Mouse (Mus musculus) spleen, adult 2 months (tissue): ENCODE results near the gene Scp2. TPM values are rescaled to one million over a fixed set of nuclear protein-coding genes. Genes with fewer than 3 reads are reported as not detected.

Experiments used
- DNase-seq, 2 experiments: peaks; one replicate each; pipeline versions ENCODE4 v3.0.0 to v3.0.0-alpha.2; 2012 to 2021; ENCODE audit warnings: low spot score in 2 of 2, low read depth in 1 of 2
- H3K27ac ChIP-seq: fragments of 200-500 bp; 2 replicates; pipeline ENCODE4 v1.5.1; 2012; ENCODE audit warnings: low read length, inconsistent platforms; ENCODE audit not compliant: insufficient read depth
- H3K27me3 ChIP-seq: fragments of 200-500 bp; 2 replicates; pipeline ENCODE4 v1.6.1; 2012; ENCODE audit warnings: mild to moderate bottlenecking, moderate library complexity, low read length, inconsistent platforms; ENCODE audit not compliant: control insufficient read depth, insufficient read depth
- H3K36me3 ChIP-seq: fragments of 200-500 bp; 2 replicates; pipeline ENCODE4 v1.6.1; 2012; ENCODE audit warnings: mild to moderate bottlenecking, low read length, inconsistent platforms; ENCODE audit not compliant: control insufficient read depth, insufficient read depth
- H3K4me1 ChIP-seq: fragments of 200-500 bp; 2 replicates; pipeline ENCODE4 v1.6.1; 2011; ENCODE audit warnings: inconsistent platforms; ENCODE audit not compliant: control insufficient read depth, insufficient read depth, insufficient read length
- H3K4me3 ChIP-seq: fragments of 200-500 bp; 2 replicates; pipeline ENCODE4 v1.5.1; 2011; ENCODE audit warnings: mild to moderate bottlenecking, inconsistent platforms; ENCODE audit not compliant: insufficient read depth, insufficient read length; ENCODE audit errors: extremely low read depth
- CTCF ChIP-seq: fragments of 200-500 bp; IDR thresholded peaks from 2 replicates; pipeline ENCODE4 v1.5.1; 2011; ENCODE audit warnings: mild to moderate bottlenecking, inconsistent platforms; ENCODE audit not compliant: insufficient read depth, insufficient read length, insufficient replicate concordance; ENCODE audit errors: extremely low read depth
- POLR2A ChIP-seq: fragments of 200-500 bp; IDR thresholded peaks from 2 replicates; pipeline ENCODE4 v1.6.1; 2011; ENCODE audit warnings: low read depth, low read length, inconsistent platforms
- WGBS: fragments of 180-500 bp; shearing (Covaris S2); methylation state at CpG from one replicate; pipeline ENCODE4 v1.1.7; 2018; 5-methylcytosine and 5-hydroxymethylcytosine counted together
- polyA plus RNA-seq: library from polyadenylated mRNA; depleted of rRNA; stranded (reverse); fragments of >200 nt; gene quantifications from 2 replicates; pipeline ENCODE4 v1.2.3, GENCODE M21; 2012

Gene Scp2
- polyA plus RNA-seq, 1 experiment: 54.0 TPM

DNA sequence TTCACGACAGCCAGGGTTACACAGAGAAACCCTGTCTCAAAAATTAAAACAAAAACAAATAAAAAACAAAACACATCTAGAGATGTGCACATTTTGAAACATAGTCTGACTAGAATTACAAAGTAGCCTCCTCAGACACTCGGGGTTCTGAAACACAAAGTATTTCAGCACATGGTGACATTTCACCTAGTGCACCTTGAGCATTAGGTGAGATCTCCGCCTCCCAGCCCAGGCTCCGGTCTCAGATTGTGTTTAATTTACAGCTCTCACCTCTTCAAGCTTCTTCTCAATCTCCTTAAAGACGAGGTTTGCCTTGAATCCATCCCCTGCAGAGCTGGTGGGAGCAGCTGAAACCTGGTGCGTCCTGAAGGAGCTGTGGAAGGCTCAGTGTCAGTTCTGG, 81.2 kb downstream of the Scp2 start:
- no peaks in the 10 kb centered on the region for H3K27me3 ChIP-seq
- peaks cover 18% of the 10 kb centered on the region for H3K36me3 ChIP-seq
- TF ChIP-seq CTCF (no peak), POLR2A (no peak)
- 94% methylated on average over 6 of the region's 6 CpGs for WGBS
- no peaks in the 10 kb centered on the region for H3K4me1 ChIP-seq
- no peak overlapping the region for H3K27ac ChIP-seq
- H3K4me3 ChIP-seq: no peak overlapping the region
- no peak for DNase-seq

DNA sequence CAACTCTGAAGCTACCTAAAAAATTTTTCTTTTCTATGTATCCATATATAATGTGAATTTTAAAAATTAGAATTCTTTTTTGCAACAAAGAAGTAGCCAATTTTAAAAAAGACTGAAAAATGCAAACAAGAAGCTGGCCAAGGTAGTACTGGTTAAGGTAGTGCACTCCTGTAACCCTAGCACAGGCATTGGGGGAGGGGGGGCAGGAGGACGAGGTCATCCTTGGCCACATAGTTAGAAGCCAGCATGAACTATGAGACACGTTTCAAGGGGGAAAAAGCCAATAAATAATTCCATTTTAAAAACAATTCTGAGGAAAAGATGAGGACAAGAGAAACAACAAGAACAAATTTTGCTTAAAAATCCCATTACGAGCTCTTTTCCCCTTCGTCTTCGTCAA, 82.3 kb downstream of the Scp2 start:
- Histone ChIP-seq H3K36me3 (peaks cover 20% of the 10 kb centered on the region), H3K4me3 (no peak overlapping the region), H3K27ac (no peak overlapping the region), H3K27me3 (no peaks in the 10 kb centered on the region), H3K4me1 (no peaks in the 10 kb centered on the region)
- DNase-seq: no peak
- TF ChIP-seq POLR2A: no peak
- TF ChIP-seq CTCF: no peak
- 92% methylated on average over 5 of the region's 5 CpGs for WGBS

DNA sequence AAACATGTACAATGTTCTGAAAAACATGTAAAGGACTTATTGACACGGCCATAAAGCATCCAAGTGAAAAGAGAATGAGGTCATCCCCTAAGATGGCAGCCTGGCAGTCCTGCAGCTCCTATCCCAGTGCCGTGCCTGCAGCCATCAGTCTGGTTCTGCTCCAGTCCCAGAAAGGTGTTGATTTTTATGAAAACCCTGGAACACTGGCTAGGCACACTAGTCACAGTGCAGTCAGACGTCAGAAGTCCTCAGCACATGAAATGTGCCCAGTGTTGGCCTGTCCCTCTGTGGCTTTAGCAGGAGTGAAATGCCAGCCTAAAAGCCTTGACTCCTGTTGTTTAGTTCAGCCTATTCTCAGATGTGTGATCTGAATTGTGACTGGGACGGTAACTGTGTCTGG, 84.0 kb downstream of the Scp2 start:
- Histone ChIP-seq H3K36me3 (peaks cover 18% of the 10 kb centered on the region), H3K27ac (no peak overlapping the region), H3K4me1 (no peaks in the 10 kb centered on the region), H3K4me3 (no peak overlapping the region), H3K27me3 (no peaks in the 10 kb centered on the region)
- TF ChIP-seq POLR2A: no peak
- no peak for TF ChIP-seq CTCF
- 95% methylated on average over 4 of the region's 4 CpGs for WGBS
- DNase-seq: no peak

DNA sequence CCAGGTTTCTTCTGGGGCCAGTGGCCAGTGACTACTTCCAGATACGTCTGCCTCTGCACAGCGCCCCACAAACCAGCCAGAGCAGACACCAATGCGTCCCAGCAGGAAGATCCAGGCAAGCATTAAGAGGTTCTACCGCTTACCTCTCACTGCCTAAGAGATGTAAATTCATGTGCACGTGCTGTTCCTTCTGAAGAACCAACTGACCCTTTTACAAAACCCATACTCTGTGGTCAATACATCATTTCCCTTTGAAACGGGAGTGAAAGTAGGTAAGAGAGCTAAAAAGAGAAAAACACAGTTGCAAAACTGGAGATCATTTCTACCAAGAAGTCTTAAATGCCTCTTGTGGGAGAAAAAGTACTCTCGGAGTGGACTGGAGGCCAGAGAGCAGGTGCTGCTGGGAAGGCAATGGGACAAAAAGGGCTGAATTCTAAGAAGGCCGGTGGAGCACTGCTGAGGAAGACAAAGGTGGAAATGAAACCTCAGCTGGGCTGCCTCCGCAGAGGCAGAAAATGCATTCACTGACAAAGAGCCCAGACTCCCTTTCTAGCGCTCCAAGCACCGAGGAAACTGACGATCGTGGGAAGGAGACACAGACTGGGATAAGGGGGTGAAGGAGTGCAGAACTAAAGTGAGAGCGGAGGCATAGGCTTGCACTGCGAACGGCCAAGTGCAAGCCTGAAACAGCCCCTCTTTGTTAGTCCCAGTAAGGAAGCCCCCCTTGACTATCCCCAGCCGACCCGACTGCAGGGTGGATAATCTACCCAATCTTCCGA, 85.0 kb downstream of the Scp2 start:
- TF ChIP-seq CTCF (no peak), POLR2A (no peak)
- H3K27ac ChIP-seq: no peak overlapping the region
- WGBS: 81% methylated on average over 19 of the region's 19 CpGs
- H3K4me3 ChIP-seq: no peak overlapping the region
- H3K27me3 ChIP-seq: no peaks in the 10 kb centered on the region
- H3K4me1 ChIP-seq: no peaks in the 10 kb centered on the region
- no peak for DNase-seq
- peaks cover 21% of the 10 kb centered on the region for H3K36me3 ChIP-seq

DNA sequence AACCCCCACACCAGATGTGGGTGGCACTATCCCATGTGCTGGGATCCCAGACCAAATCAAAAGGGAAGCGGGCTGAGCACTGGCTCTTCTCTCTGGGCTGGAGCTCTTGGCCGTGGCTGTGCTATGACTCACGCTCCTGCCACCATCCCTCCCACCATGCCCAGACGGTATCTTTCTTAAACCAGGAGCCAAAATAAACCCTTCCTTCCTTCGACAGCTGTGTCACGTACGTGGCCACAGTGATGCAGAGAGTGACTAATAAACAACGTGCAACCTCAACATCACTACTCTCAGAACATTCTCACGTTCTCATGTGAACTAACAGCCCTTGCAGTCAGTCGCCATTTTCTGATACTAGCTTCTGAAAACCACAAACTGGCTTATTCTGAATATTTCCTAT, 86.6 kb downstream of the Scp2 start:
- no peak overlapping the region for H3K27ac ChIP-seq
- peaks cover 23% of the 10 kb centered on the region for H3K36me3 ChIP-seq
- no peak for DNase-seq
- no peaks in the 10 kb centered on the region for H3K27me3 ChIP-seq
- WGBS: 65% methylated on average over 10 of the region's 10 CpGs
- no peak for TF ChIP-seq POLR2A
- H3K4me1 ChIP-seq: no peaks in the 10 kb centered on the region
- H3K4me3 ChIP-seq: no peak overlapping the region

DNA sequence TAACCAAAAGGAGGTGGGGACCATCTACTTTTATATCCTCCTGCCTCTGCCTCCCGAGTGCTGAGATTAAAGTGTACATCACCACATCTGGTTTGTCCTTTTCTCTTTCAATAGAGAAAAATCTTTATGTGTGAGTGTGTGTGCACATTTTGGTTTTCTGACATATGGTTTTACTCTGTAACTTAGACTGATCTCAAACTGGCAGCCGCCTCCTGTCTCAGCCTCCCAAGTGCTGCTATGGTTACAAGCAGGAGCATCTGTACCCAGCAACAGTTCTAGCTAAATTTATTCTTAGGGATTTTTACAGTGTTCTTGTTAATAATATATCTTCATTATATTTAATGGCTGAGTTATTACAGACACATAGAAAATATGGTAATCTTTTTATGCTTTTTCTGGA, 87.6 kb downstream of the Scp2 start:
- TF ChIP-seq CTCF: no peak
- no peak for TF ChIP-seq POLR2A
- H3K27me3 ChIP-seq: no peaks in the 10 kb centered on the region
- DNase-seq: no peak
- H3K27ac ChIP-seq: no peak overlapping the region
- no peak overlapping the region for H3K4me3 ChIP-seq
- peaks cover 22% of the 10 kb centered on the region for H3K36me3 ChIP-seq
- 94% methylated on average over 2 of the region's 2 CpGs for WGBS
- H3K4me1 ChIP-seq: no peaks in the 10 kb centered on the region

DNA sequence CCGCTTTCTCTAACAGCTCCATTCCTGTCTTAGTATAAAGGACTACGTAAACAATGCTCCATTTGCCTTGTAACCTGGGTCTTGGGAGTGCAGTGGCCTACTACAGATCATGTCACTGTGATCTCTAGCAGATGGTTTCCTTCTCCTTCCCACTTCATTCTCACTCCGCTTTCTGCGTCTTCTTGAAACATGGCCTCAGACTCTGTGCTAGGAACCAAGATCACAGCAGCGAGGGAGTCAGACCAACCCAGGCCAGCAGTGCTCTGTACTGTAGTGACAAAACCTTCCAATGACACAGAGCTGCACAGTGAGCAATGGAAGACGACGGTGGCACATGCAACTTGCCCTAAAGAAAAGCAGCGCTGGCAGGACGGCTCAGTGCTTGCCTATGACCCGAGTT, 88.9 kb downstream of the Scp2 start:
- Histone ChIP-seq H3K4me1 (no peaks in the 10 kb centered on the region), H3K27ac (no peak overlapping the region), H3K27me3 (no peaks in the 10 kb centered on the region), H3K36me3 (peaks cover 24% of the 10 kb centered on the region), H3K4me3 (no peak overlapping the region)
- WGBS: 94% methylated on average over 10 of the region's 10 CpGs
- DNase-seq: no peak
- TF ChIP-seq POLR2A (no peak), CTCF (no peak)
